33 mouse cellular contexts compared by ENCODE assay signal in genomic region chr2:113036550-113036949, GRCm38 (mm10).
"Had no signal": no experiment of that assay in that cellular context is flagged by ENCODE, and none has a peak within 500 bp of the region (broad histone marks: within the 10 kb centered on the region; RNA-seq: fewer than 3 reads in every experiment).

No protein-coding gene starts in this region.

- ATAC-seq: liver, embryonic 12.5 days; liver, postnatal 0 days; lung, postnatal 0 days; midbrain, embryonic 13.5 days; midbrain, embryonic 15.5 days; midbrain, embryonic 16.5 days had no signal

- H3K4me1 ChIP-seq: limb, embryonic 10.5 days; limb, embryonic 12.5 days; limb, embryonic 13.5 days; limb, embryonic 15.5 days; liver, embryonic 12.5 days; liver, embryonic 13.5 days; liver, embryonic 15.5 days; lung, embryonic 15.5 days; megakaryocyte, embryonic 14.5 days; midbrain, embryonic 12.5 days; midbrain, embryonic 13.5 days; midbrain, embryonic 15.5 days; neural tube, embryonic 12.5 days; neural tube, embryonic 13.5 days had no signal

- H3K27me3 ChIP-seq: limb, embryonic 12.5 days; limb, embryonic 13.5 days; limb, embryonic 15.5 days; liver, embryonic 12.5 days; liver, embryonic 13.5 days; liver, embryonic 15.5 days; lung, embryonic 15.5 days; megakaryocyte, embryonic 14.5 days; midbrain, embryonic 12.5 days; midbrain, embryonic 13.5 days; midbrain, embryonic 15.5 days; neural tube, embryonic 12.5 days; neural tube, embryonic 13.5 days had no signal

- H3K36me3 ChIP-seq: limb, embryonic 10.5 days; limb, embryonic 12.5 days; limb, embryonic 13.5 days; limb, embryonic 15.5 days; liver, embryonic 12.5 days; liver, embryonic 13.5 days; liver, embryonic 15.5 days; lung, embryonic 15.5 days; midbrain, embryonic 10.5 days; midbrain, embryonic 12.5 days; midbrain, embryonic 13.5 days; midbrain, embryonic 15.5 days; neural tube, embryonic 12.5 days; neural tube, embryonic 13.5 days had no signal

- H3K4me3 ChIP-seq: limb, embryonic 10.5 days; limb, embryonic 12.5 days; limb, embryonic 13.5 days; limb, embryonic 15.5 days; liver, embryonic 12.5 days; liver, embryonic 13.5 days; liver, embryonic 15.5 days; lung, embryonic 15.5 days; megakaryocyte, embryonic 14.5 days; midbrain, embryonic 10.5 days; midbrain, embryonic 12.5 days; midbrain, embryonic 13.5 days; midbrain, embryonic 15.5 days; myocyte; neural tube, embryonic 12.5 days; neural tube, embryonic 13.5 days had no signal

- H3K9ac ChIP-seq: limb, embryonic 12.5 days; limb, embryonic 13.5 days; limb, embryonic 15.5 days; liver, embryonic 12.5 days; liver, embryonic 13.5 days; liver, embryonic 14.5 days; liver, embryonic 15.5 days; liver, postnatal 0 days; lung, embryonic 14.5 days; lung, embryonic 15.5 days; midbrain, embryonic 12.5 days; midbrain, embryonic 13.5 days; midbrain, embryonic 15.5 days; neural tube, embryonic 12.5 days; neural tube, embryonic 13.5 days had no signal

- H3K4me2 ChIP-seq: limb, embryonic 12.5 days; limb, embryonic 13.5 days; limb, embryonic 15.5 days; liver, embryonic 11.5 days; liver, embryonic 12.5 days; liver, embryonic 13.5 days; liver, embryonic 15.5 days; lung, embryonic 14.5 days; lung, embryonic 15.5 days; midbrain, embryonic 11.5 days; midbrain, embryonic 12.5 days; midbrain, embryonic 13.5 days; midbrain, embryonic 15.5 days; neural tube, embryonic 12.5 days; neural tube, embryonic 13.5 days had no signal

- H3K27ac ChIP-seq: limb, embryonic 10.5 days; limb, embryonic 12.5 days; limb, embryonic 13.5 days; limb, embryonic 15.5 days; liver, embryonic 12.5 days; liver, embryonic 13.5 days; liver, embryonic 14.5 days; liver, embryonic 15.5 days; lung, embryonic 15.5 days; macrophage; midbrain, embryonic 10.5 days; midbrain, embryonic 12.5 days; midbrain, embryonic 13.5 days; midbrain, embryonic 15.5 days; neural tube, embryonic 12.5 days; neural tube, embryonic 13.5 days had no signal

- DNase-seq: left cerebral cortex, postnatal 4 days; liver; liver, embryonic 13.5 days; liver, postnatal 0 days; lung, adult 18-20 months; lung, adult 2 months; lung, embryonic 14.5 days; lung, postnatal 10 days; lung, postnatal 14 days; lung, postnatal 36 days; lung, postnatal 4 days; midbrain, embryonic 14.5 days had no signal

- H3K9me3 ChIP-seq: limb, embryonic 10.5 days; limb, embryonic 12.5 days; limb, embryonic 13.5 days; limb, embryonic 15.5 days; liver, embryonic 12.5 days; liver, embryonic 13.5 days; liver, embryonic 15.5 days; lung, embryonic 15.5 days; midbrain, embryonic 13.5 days; midbrain, embryonic 15.5 days; neural tube, embryonic 12.5 days; neural tube, embryonic 13.5 days had no signal
